Mouse (Mus musculus) midbrain, embryonic 16.5 days (tissue): Measurements from ENCODE around the gene 0610012G03Rik. TPM values are rescaled to one million over a fixed set of nuclear protein-coding genes. Genes with fewer than 3 reads are reported as not detected.
"Not testable (repeated sequence)": the region's sequence is repeated elsewhere in the genome, so short reads cannot be mapped to it uniquely, and the experiment has no call there.

Experiments used
- ATAC-seq: fragments of 200-750 bp; cut with Nextera tagmentation; 2 replicates; pipeline ENCODE4 v1.8.0; 2017; ENCODE audit warnings: moderate TSS enrichment
- H3K27ac ChIP-seq: fragments of 300-500 bp; sonication (generic); 2 replicates; pipeline ENCODE4 v1.5.1; 2014; ENCODE audit warnings: mild to moderate bottlenecking, low read length, mixed read lengths
- H3K27me3 ChIP-seq: fragments of 300-500 bp; sonication (generic); 2 replicates; pipeline ENCODE4 v1.6.1; 2014; ENCODE audit warnings: low read depth, low read length, mixed read lengths; ENCODE audit not compliant: control insufficient read depth, insufficient read depth
- H3K36me3 ChIP-seq: fragments of 300-500 bp; sonication (generic); 2 replicates; pipeline ENCODE4 v1.6.1; 2014; ENCODE audit warnings: mild to moderate bottlenecking, low read length, moderate library complexity, mixed read lengths; ENCODE audit not compliant: control insufficient read depth, insufficient read depth
- H3K4me1 ChIP-seq: fragments of 300-500 bp; sonication (generic); 2 replicates; pipeline ENCODE4 v1.6.1; 2014; ENCODE audit warnings: mild to moderate bottlenecking, low read length, mixed read lengths; ENCODE audit not compliant: control insufficient read depth, insufficient read depth
- H3K4me2 ChIP-seq: fragments of 300-500 bp; sonication (generic); 2 replicates; pipeline ENCODE4 v1.6.1; 2014; ENCODE audit warnings: mild to moderate bottlenecking, low read length, mixed read lengths
- H3K4me3 ChIP-seq: fragments of 300-500 bp; sonication (generic); 2 replicates; pipeline ENCODE4 v1.5.1; 2014; ENCODE audit warnings: low read depth, mild to moderate bottlenecking, low read length, moderate library complexity, mixed read lengths
- H3K9ac ChIP-seq: fragments of 300-500 bp; sonication (generic); 2 replicates; pipeline ENCODE4 v1.6.1; 2014; ENCODE audit warnings: low read depth, low read length, mixed read lengths
- H3K9me3 ChIP-seq: fragments of 300-500 bp; sonication (generic); replicated peaks from 2 replicates; pipeline ENCODE4 v1.6.1; 2014; ENCODE audit warnings: mild to moderate bottlenecking, low read length, mixed read lengths; ENCODE audit not compliant: control insufficient read depth, poor library complexity, severe bottlenecking
- WGBS: fragments of 180-500 bp; shearing (Covaris S2); extraction: QIAGEN DNeasy Blood & Tissue Kit; methylation state at CpG from one replicate; pipeline ENCODE4 v1.1.7; 2014; 5-methylcytosine and 5-hydroxymethylcytosine counted together
- polyA plus RNA-seq: library from polyadenylated mRNA; unstranded; fragments of >200 nt; fragmentation: Nextera tagmentation; extraction: Ambion mirVana; gene quantifications from 2 replicates; pipeline ENCODE4 v1.2.1, GENCODE M21; 2015

Gene 0610012G03Rik
- polyA plus RNA-seq, 1 experiment from 2014 or later = 117 TPM

DNA sequence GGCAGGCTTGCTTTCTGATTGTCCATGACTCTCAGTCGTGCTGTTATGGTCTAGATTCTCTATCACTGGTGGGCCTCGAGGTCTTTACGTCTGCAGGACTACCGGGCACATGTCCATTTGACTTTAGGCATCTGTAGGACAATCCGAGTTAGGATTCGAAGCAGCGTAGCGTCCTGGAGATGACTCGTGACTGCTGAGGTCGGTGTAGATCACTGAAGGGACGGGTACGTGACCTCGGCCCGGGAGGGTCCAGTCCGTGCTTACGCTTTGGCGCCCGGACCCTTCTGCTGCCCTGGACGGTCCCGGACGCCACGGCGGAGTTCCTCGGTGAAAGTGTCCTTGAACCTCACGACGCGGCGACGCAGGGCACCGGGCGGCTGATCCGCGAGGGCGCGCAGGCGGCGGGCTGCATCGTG is 385 bp downstream of the 0610012G03Rik start:
- WGBS = under 1% methylated on average over 38 of the region's 38 CpGs
- ATAC-seq = peak; percentile 78
- peaks cover 9% of the 10 kb centered on the region for H3K36me3 ChIP-seq
- peak overlapping the region; percentile 89 for H3K27ac ChIP-seq
- H3K4me3 ChIP-seq = peak overlapping the region; percentile 71
- H3K9ac ChIP-seq = peak overlapping the region; percentile 93
- H3K4me2 ChIP-seq = peak overlapping the region; percentile 76
- H3K9me3 ChIP-seq = no peaks in the 10 kb centered on the region
- no peaks in the 10 kb centered on the region for H3K27me3 ChIP-seq
- peaks cover 34% of the 10 kb centered on the region for H3K4me1 ChIP-seq

DNA sequence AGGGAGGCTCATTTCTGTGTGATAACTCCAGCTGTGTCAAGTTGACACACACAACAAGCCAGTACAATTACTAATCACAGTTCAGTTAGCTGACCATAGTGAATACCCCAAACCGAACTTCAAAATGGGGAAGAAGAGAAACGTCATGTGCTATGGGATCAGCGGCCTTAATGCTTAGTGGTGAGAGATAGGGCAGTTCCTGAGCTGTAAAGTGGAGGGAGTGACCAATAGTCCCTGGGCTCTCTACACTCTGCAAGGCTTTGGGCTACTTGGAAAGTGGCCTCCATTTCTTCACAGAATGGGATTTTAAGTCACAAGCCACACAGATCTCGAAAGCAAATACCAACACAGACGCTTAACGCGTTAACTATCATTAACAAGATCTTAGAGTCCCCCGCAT is 961 bp downstream of the 0610012G03Rik start:
- H3K4me2 ChIP-seq = peak overlapping the region; percentile 76
- H3K36me3 ChIP-seq = peaks cover 9% of the 10 kb centered on the region
- 37% methylated on average over 8 of the region's 8 CpGs for WGBS
- peaks cover 34% of the 10 kb centered on the region for H3K4me1 ChIP-seq
- peak overlapping the region; percentile 71 for H3K4me3 ChIP-seq
- ATAC-seq = no peak
- H3K9ac ChIP-seq = peak overlapping the region; percentile 93
- no peaks in the 10 kb centered on the region for H3K27me3 ChIP-seq
- peak overlapping the region; percentile 89; the same call in 1 of the 2 replicates for H3K27ac ChIP-seq
- no peaks in the 10 kb centered on the region for H3K9me3 ChIP-seq

DNA sequence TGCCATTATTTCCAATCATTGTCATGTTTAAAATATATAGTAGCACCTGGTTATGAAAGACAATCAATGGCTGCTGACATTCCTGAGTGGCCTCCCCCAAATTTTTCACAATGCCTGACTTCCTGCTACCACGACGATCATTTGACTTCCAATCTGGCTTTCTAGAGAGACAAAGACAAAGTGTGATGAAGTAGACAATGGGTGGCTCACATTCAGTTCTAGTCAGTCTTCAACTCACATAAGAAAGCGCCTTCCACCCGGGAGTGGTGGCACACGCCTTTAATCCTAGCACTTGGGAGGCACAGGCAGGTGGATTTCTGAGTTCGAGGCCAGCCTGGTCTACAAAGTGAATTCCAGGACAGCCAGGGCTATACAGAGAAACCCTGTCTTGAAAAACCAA is 2.3 kb downstream of the 0610012G03Rik start:
- not testable (repeated sequence) for H3K4me3 ChIP-seq, ATAC-seq, H3K27me3 ChIP-seq, H3K36me3 ChIP-seq, H3K27ac ChIP-seq, H3K9me3 ChIP-seq, H3K9ac ChIP-seq
- WGBS = 86% methylated on average over 6 of the region's 6 CpGs
- Histone ChIP-seq H3K4me1 (peaks cover 34% of the 10 kb centered on the region), H3K4me2 (peak overlapping the region; percentile 76; the same call in 1 of the 2 replicates)

DNA sequence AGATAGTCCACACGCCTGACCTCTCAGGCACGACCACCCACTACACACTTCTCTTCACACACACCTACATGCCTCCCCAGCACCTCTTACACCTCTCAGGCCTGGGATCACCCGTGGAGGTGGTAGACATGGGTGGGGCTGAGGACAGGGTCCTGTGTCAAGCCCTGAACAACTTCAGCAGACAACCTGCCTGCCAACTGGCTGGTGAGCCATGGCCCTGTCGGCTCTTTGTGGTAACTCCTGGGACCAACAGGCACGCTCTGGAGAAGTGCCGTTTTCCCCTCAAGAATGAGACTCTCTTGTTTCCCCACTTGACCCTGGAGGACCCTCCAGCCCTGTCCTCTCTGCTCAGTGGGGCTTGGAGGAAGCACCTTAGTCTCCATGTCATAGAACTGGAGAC is 2.9 kb downstream of the 0610012G03Rik start:
- Histone ChIP-seq H3K36me3 (0 out of 2 replicates have a peak, but pooled peaks cover 3% of the 10 kb centered on the region), H3K4me3 (no peak overlapping the region), H3K9ac (no peak overlapping the region), H3K27me3 (no peaks in the 10 kb centered on the region), H3K4me2 (no peak overlapping the region), H3K27ac (no peak overlapping the region), H3K4me1 (peaks cover 34% of the 10 kb centered on the region), H3K9me3 (no peaks in the 10 kb centered on the region)
- ATAC-seq = no peak
- WGBS = 93% methylated on average over 6 of the region's 6 CpGs

DNA sequence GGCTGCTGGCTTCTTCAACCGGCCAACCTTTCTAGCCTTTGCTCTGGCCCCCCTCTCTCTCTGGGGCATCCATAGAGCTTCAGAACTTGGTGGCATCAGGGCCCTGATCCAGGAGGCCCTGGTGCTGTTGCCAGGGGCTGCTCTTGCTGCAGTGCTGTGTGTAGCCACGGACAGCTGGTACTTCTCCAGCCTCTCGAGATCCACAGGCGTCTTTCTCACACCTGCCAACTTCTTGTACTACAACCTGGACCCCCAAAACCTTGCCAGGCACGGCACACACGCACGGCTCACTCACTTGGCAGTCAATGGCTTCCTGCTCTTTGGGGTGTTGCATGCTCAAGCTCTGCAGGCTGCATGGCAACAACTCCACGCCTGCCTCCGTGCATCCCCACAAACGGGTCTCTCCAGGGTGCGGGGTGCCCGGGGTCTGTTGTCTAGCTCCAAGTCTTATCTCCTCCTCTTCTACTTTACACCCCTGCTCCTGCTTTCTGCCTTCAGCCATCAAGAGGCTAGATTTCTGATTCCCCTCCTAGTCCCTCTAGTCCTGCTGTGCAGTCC is 3.5 kb downstream of the 0610012G03Rik start:
- H3K4me2 ChIP-seq = no peak overlapping the region
- no peak overlapping the region for H3K4me3 ChIP-seq
- H3K9ac ChIP-seq = no peak overlapping the region
- no peak overlapping the region for H3K27ac ChIP-seq
- H3K36me3 ChIP-seq = 0 out of 2 replicates have a peak, but pooled peaks cover 3% of the 10 kb centered on the region
- no peaks in the 10 kb centered on the region for H3K9me3 ChIP-seq
- 88% methylated on average over 12 of the region's 12 CpGs for WGBS
- ATAC-seq = no peak
- H3K4me1 ChIP-seq = peaks cover 34% of the 10 kb centered on the region
- no peaks in the 10 kb centered on the region for H3K27me3 ChIP-seq

DNA sequence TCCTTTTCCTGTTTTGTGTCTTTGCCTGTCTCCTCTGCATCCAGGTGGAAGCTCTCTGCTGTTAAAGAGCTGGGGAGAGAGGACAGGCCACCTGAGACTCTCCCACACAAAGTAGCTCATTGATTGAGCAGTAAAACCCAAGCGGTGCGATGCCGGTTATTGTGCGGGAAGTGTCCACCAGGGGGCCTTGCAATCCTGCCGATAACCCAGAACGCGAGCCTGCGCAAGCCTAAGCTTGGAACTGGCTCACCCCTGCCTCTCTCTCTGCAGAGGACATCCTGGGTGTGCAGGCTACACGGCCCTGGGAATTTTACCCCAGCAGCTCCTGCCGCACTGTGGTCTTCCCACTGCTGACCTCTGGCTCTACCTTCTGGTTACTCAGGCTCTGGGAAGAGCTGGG is 4.3 kb downstream of the 0610012G03Rik start:
- Histone ChIP-seq H3K27ac (no peak overlapping the region), H3K9ac (no peak overlapping the region), H3K4me2 (no peak overlapping the region)

DNA sequence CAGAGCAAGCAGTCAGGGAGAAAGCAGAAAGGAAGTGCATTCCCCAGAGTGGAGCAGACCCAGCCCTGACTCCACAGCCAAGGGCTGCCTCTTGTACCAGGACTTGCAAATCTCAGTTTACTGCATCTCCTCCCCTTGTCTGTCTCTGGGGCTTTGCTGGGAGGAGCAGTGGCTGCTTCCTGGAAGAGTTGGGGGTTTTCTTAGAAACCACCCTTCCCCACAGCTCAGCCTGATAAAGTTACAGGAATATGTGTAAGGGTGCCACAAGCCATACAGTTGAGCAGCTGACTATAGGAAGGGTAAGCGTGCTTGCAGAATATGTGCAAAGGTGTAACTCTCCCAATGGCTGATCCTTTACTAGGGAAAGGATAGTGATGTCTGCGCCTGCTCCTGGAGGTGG is 7.7 kb downstream of the 0610012G03Rik start:
- H3K27ac ChIP-seq = no peak overlapping the region
- 0 out of 2 replicates have a peak, but pooled peaks cover 3% of the 10 kb centered on the region for H3K36me3 ChIP-seq
- ATAC-seq = no peak
- peaks cover 8% of the 10 kb centered on the region; the same call in 1 of the 2 replicates for H3K4me1 ChIP-seq
- H3K9me3 ChIP-seq = no peaks in the 10 kb centered on the region
- WGBS = 66% methylated on average over 2 of the region's 2 CpGs
- no peak overlapping the region for H3K9ac ChIP-seq
- no peak overlapping the region for H3K4me2 ChIP-seq
- H3K27me3 ChIP-seq = peaks cover 5% of the 10 kb centered on the region; the same call in 1 of the 2 replicates
- no peak overlapping the region for H3K4me3 ChIP-seq

More for the DNA sequence above, 4.3 kb downstream of the 0610012G03Rik start:
- Histone ChIP-seq H3K4me1 (peaks cover 26% of the 10 kb centered on the region), H3K36me3 (0 out of 2 replicates have a peak, but pooled peaks cover 3% of the 10 kb centered on the region), H3K9me3 (no peaks in the 10 kb centered on the region), H3K27me3 (no peaks in the 10 kb centered on the region), H3K4me3 (no peak overlapping the region)
- ATAC-seq = no peak
- 5% methylated on average over 10 of the region's 10 CpGs for WGBS

DNA sequence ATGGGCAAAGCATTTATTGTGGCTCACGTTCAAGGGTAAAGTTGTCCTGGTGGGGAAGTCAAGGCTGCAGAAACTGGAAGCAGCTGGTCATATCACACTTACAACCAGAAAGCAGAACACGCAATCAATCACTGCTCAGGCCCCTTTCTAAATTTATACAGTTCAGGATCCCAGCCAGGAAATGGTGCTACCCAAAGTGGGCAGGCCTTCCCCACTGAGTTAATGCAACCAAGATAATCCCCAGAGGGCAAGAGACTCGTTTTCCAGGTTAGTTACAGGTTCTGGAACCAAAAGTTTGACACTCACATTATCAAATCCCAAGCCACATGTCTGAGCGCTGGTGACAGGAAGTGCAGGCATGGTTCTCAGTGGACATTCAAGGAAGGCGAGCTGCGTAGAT is 9.4 kb downstream of the 0610012G03Rik start:
- H3K4me1 ChIP-seq = peaks cover 20% of the 10 kb centered on the region
- H3K9me3 ChIP-seq = no peaks in the 10 kb centered on the region
- H3K4me3 ChIP-seq = no peak overlapping the region
- peaks cover 5% of the 10 kb centered on the region; the same call in 1 of the 2 replicates for H3K27me3 ChIP-seq
- H3K27ac ChIP-seq = no peak overlapping the region
- no peak for ATAC-seq
- no peak overlapping the region for H3K4me2 ChIP-seq
- no peak overlapping the region for H3K9ac ChIP-seq
- 71% methylated on average over 6 of the region's 6 CpGs for WGBS
- no peaks in the 10 kb centered on the region for H3K36me3 ChIP-seq

DNA sequence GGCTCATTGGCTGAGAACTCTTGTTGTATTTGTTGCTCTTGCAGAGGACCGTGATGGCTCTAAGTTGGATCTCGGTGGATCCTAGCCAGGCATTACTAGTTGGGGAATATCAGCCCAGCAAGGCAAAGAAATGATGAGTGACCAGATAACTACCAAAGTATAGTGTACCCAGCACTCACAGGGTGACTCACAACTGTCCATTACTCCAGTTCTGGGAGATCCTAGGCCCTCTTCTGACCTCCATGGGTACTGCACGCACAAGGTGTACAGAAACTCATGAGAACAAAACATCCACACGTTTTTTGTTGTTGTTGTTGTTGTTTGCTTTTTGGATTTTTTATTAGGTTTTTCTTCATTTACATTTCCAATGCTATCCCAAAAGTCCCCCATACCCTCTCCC is 11.7 kb downstream of the 0610012G03Rik start:
- no peak overlapping the region for H3K4me2 ChIP-seq
- no peak for ATAC-seq
- no peak overlapping the region for H3K4me3 ChIP-seq
- WGBS = 95% methylated on average over 4 of the region's 4 CpGs
- no peaks in the 10 kb centered on the region for H3K9me3 ChIP-seq
- peaks cover 5% of the 10 kb centered on the region; the same call in 1 of the 2 replicates for H3K27me3 ChIP-seq
- no peak overlapping the region for H3K27ac ChIP-seq
- peaks cover 22% of the 10 kb centered on the region for H3K4me1 ChIP-seq
- H3K36me3 ChIP-seq = no peaks in the 10 kb centered on the region
- no peak overlapping the region for H3K9ac ChIP-seq
